Mouse (Mus musculus) right cerebral cortex, adult 18-20 months (tissue): ENCODE data around the gene Ccdc24.

Experiments
- DNase-seq: peaks from one replicate; pipeline ENCODE4 v3.0.0; 2022; ENCODE audit warnings: mixed read lengths

Gene Ccdc24

DNA sequence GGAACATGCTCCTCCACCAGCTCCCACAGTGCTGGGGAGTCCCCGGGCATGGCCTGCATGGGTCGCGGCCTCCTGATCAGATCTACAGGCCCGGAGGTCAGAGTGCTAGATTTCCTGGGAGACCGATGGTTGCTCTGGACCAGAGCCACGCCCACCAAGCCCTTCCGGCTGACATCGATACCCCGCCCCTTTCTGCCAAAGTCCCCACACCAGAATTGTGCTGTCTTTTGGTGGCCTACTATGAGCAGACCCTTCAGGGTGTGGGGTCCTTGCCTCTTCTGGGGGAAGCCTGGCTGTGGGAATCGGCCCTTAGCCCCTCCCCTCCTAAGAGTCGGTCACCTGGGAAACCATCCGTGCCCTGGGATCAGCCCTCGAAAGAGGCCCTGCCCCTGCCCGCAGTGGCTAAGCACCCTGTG, at the start of gene Ccdc24:
Gene Ccdc24, minus strand, starts transcription at position 87 of the 416 bp plus-strand sequence.
- no peak for DNase-seq

DNA sequence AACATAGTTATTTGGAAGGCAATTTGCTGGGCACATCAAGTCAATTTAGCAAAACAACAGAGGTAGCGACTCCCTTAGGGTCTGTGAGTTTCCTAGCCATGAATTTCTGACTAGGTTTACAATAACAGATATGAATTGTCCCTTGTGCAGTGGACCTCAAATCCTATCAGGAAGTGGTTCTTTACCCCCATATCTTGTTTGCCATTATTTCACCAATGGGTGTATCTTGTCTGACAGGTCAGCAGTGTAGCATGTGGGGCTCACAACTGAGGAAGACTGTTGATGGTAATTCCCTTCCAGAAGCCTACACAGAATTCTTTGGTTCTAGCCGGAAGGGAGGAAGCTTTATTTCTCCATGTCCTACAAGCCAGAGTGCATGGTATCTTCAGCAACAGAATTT, 49.0 kb upstream of the Ccdc24 start:
- DNase-seq = no peak

DNA sequence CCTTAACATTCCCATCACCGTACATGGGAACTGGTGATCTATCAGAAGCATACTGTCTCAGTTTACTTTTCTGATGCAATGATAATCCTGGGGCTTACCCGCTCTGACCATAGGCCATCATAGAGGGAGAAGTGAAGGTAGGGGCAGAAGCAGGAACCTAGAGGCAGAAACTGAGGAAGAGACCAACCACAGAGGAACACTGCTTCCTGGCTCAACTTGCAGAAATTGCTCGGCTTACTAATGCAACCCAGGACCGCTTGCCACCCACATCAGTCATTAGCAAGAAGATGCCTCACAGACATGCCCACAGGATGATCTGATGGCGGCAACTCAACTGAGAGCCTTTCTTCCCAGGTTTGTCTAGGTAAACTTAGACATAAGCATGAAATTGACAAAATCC, 46.4 kb upstream of the Ccdc24 start:
- no peak for DNase-seq

DNA sequence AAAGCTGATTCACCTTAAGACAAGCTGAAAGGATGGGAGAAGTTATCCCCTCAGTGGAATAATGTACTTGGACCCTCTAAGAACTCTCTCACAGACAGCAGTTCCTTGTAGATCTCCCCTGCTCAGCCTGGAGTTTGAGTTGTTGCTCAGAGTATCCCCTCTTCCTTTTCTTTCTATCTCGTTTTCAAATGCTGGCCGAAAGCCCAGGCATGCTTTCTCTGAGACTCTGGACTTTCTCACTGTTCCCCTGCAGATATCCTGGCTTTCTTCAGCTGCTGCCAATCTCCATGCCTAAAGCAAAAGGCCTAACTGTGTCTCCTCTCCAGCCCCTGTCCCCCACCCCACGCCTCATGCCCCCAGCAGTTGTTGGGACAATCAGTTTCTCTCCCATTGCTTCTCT, 45.9 kb upstream of the Ccdc24 start:
- DNase-seq = no peak

DNA sequence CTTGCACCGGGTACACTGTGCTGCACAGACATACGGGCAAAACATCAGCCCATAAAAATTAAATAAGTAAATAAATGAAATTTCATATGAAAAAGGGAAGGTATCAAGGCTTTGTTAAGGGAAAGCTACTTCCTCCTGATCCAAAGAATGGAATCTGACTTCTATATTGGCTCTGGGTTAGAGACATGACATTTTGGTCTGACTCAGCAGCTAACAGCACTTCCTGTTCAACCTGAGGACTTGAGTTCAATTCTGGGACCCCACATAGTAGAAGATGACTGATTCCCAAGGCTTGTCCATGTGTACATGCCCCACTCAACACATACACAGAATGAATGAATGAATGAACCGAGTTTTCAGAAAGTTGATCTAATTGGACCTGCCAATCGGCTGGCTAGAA, 45.5 kb upstream of the Ccdc24 start:
- DNase-seq = no peak

DNA sequence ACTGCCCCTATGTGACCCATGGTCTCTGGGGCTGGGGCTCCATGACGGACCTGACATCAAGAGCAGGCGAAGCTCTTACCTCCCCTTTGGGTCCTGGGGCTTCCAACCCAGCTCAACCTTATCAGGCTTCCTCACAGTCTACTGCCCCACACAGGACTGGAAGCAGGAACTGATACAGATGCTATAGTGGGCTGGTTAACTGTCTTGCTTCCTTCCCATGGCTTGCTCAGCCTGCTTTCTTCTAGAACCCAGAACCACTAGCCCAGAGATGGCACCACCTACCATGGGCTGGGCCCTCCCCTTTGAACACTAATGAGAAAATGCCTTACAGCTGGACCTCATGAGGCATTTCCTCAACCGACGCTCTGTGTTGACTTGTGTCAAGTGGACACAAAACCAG, 45.0 kb upstream of the Ccdc24 start:
- no peak for DNase-seq

DNA sequence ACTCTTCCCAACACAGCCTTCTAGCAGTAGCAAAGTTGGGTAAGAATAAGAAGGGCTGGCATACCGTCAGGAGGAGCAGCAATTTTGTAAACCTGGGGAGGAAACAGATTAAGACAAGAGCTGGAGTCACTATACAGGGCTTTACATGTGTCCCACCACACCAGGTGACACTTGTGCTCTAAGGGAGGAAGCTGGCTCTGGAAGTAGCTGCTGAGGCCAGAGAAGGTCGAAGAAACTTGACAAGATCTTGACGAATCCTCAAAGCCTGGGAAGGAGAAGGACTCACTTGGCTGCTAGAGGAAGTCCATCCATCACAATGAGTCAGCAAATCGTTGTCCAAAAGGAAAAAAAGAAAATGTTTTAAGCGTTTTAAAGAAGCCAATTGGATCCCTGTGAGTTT, 44.0 kb upstream of the Ccdc24 start:
- DNase-seq = no peak

DNA sequence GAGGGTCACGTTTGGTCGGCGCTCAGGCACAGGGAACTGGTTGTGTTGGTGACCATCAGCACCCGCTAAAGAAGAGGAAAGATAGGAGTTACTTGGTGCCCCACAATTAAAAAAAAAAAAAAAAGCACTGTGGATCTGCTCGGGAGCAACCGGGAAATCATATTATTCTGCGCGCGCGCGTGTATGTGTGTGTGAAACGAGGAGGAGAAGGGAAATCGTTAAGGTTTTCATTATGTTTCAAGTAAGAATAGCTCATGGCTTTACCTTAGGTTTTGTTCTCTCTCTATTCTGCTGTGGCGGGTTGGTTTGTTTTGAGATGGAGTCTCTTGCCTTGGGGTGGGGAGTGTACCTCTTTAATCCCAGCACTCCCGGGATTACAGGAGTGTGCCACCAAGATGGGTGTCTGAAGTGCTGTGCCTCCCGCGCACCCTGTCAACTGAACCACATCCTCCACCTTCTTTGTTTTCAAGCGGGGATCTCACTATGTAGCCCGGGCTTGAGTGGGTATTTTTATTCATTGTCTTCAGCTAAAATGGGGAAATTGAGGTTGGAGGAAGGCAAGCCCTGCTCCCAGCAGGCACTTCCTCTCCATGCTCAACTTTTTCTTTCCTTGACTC, 43.2 kb upstream of the Ccdc24 start:
- no peak for DNase-seq

DNA sequence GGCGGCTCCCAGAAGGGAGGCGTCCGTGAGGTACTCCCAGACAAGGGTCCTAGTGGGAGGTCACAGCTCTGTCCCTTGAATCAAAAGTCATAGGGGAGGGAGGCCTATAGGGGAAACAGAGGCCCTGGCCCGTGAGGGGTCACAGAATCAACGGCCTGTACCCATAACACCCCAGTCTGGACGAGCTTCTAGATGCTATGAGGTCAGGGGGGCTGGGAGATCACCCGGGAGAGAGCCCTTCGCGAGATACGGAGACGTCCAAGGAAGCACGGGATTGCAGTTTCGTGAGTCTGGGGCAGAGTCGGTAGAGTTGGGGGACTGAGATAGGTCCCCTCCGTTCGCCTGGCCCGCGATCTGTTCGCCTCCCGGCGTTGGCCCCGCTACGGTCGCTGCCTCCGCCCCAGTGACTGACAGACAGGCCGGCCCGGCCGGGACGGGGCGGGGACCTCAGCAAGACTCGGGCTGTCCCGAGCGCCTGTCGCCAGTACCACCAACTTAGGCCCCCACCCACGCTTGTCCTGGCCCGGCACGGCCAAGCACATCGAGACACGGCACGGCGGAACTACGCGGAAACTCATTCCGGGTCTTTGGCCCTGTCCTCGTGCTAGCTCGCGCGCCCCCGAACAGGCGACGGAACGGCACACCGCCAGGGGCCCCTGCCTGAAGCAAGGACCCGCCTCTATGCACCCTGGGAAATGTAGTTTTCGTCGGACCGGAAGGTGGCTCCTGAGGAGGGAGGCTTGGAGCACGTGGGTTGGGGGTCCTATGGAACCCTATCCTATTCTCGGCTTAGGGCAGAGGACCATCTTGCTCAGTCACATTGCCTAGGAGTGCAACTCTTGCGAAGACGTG, 42.5 kb upstream of the Ccdc24 start, which contains the start of gene Ipo13:
Gene Ipo13, minus strand, starts transcription at position 409 of the 852 bp plus-strand sequence.
- DNase-seq = peak; percentile 92

DNA sequence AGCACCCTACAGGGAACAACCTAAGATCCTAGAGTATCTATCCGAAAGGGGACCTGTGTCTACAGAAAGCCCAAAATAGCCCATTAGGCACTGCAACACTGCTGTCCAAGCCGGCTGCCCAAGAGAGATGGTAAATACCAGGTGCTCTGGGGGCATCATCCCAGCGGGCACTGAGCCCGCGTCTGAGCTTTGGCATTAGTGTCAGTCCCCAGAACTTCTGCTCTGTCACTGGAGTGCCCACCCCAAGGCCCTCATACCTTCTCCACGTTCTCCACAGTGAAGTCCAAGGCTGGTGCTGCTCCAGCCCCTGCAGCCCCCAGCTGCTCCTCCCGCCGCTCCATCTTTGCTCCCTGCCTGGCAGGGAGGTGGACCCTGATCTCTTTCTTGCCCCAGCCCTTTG, 41.7 kb upstream of the Ccdc24 start:
- no peak for DNase-seq

DNA sequence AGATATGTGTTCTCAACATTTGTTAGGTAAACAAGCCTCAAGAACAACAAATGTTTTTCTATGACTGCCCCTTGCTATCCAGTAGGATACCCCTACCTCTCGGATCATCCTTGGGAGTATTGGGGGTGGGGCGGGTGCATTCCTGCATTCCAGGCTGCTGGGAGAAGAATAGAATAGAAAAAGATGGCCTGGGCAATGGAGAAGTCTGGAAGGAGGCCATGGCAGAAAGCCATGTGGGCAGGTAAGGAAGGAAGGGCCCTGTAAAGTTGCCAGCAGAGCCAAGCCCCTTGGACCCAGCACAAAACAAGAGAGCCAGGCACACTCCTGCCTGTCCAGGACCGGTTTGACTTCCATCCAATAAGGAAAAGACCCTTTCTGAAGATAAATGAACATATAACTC, 41.1 kb upstream of the Ccdc24 start:
- no peak for DNase-seq

DNA sequence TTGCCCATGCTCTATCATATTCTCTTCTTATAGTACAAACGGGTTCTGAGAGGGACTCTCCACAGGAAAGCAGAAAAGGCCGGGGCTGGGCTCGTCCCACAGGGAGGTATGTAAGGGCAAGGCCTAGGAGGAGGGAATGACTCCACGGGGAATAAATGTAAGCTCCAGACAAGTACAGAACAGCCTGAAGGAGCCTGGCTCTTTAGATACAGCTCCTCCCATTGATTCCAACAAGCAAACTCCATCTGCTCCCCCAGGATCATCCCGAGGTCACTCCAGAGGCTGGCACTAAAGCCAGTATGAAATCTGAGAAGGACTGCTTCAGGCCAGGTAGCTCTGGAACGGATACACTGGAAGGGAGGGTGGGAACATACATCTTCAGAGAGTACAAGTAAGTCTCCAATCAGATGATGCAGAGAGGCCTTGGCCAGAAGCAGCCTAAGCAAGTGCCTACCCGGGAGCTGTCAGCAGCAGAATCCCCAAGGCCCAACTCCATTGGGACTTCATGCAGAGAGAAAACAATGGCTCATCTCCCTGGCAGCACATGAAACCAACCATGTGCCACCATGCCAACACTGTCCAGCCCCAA, 40.4 kb upstream of the Ccdc24 start:
- DNase-seq = no peak

DNA sequence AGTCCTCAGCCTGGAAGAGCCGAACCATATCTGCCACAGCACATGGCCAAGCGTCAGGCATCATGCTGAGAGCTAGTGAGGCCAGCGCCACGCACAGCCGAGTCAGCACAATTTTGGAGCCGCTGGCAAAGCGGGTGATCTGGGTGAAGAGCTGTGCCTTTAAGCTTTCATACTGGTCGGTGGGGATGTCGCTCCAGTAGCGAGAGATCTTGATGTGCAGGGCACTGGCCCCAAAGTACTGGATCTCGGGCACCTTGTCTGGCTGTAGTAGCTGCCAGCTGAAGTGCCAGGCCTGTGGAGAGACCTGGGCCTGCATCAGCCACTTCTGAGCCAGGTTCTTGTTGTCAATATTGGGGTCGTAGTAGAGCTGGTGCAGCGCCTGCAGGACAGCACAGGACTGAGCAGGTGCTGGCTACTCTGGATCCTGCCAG, 39.8 kb upstream of the Ccdc24 start:
- no peak for DNase-seq

DNA sequence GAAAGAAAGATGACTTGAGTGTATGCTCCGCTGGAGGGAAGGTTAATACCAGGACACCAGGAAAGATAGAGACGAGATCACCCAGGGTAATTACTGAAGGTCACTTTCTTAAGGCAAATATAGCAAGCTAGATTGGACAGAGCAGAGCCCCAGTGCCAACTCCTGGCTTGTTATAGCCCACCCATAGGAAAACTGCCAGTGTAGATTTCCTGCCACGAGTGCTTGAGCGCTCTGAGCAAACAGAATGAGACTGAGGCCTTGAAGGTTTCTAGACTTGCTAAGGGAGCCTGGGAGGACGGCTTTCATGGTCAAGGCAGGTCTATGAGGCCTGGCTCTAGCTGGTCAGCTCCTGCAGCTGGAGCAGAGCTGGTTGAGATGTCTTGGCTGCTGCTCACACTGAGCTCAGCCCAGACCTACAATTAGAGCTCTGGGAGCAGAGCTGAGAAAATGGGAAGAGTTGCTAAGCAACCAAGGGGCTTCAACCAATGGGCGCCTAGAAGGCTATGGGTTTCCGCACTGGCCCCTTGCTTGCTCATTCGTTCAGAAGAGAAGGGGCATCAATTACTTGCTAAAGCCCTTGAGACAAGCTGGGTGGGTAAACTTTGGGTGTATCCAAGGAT, 36.6 kb upstream of the Ccdc24 start:
- DNase-seq = no peak

DNA sequence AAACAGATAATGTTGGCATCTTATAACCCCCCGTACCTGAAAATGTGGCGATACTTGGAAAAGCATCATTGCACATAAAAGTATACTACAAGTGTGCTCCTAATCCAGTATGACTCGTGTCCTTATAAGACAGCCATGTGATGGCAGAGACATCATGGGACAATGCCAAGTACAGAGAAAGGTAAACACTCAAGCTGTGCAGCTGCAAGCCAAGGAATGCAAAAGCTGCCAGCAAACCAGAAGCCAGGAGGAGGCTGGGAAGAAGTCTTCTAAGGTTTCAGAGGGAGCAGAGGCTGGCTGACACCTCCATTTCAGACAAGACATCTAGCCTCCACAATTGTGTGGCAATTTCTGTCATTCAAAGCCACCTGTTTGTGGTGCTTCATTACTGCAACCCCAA, 33.8 kb upstream of the Ccdc24 start:
- DNase-seq = no peak

DNA sequence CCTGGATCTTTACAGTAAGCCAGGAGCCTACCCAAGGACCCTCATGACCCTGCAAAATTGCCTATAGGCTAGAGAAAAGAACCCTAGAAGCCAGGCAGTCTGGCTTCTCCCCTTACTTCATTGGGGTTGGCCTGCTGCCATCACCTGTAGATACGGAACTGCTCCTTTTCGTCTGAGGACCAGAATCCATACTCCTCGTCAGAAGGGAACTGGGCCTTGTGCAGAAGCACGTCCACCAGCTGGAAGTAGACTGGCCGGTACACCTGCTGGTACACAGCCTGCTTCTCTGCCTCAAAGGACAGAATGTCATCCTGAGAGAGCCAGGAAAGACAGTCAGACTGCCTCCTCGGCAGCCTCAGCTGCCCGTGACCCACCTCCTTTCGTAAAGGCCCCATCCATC, 32.4 kb upstream of the Ccdc24 start:
- no peak for DNase-seq

DNA sequence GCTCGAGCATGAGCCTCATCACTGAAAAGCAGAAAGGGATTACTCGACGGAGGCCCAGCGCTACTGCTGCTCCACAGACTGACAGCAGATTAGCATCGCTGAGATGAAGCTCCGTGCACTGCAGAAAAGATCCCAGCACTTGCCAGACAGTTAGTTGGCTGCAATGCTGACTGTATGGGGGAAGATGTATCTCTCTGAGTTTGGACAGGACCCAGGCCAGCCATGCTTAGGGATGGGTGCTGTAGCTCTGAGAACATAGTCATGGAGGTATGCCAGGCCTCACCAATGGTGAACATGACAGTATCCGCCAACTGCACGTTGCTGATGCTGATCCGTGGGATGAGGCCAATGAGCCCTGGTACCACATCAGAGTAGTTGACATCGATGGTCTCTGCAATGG, 31.7 kb upstream of the Ccdc24 start:
- DNase-seq = peak; percentile 75

DNA sequence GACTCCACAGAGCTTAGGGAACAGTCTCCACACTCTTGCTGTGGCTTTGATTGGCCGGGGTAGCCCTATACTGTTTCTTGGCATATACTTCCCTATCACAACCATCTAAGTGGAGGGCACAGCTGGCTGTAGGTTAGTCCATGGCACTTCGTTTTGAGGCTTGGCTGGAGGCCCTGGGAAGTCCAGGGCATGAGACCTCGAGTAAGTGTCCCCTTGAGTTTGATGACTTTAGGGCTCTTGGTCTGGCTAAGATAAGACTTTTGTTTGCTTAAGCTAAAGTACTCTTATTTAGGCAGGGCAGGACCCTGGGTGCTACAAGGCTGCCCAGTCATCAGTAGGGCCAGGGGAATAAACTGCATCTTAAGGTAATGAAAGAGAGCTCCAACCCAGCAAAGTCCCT, 25.8 kb upstream of the Ccdc24 start:
- DNase-seq = no peak

DNA sequence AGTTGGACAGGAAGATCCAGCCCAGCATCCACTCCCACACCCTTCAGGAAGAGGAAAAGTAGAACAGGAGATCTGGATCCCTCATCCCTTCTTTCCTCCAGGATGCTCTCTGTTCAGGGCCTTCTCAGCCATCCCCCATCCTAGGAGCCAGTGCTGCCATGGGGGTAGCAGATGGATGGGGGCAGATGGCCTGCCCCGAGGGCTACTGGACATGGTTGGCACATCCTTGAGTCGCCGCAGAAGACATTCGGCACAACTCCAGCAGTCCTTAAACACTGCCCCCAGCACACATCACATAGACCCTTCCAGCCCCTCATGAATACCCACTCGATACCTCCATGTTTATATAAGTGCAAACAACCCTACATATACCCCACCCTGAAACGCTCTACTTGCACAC, 23.7 kb upstream of the Ccdc24 start:
- no peak for DNase-seq

DNA sequence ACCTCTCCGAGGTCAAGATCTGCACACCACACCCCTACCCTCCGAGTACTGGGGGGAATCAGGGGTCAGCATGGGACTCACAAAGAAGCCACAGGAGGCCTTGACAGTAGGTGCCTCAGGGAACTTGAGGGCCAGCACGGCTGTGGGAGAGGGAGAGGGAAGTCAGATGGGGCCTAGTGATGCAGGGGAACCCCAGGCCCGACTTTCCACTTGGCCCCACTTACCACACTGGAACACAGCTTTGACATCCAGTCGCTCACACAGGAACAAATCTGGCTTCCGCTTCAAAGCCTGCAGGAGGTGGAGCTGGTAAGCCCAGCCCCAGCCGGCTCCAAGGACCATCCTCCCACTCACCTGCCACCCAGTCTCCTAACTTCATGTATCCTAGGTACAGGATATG, 23.0 kb upstream of the Ccdc24 start:
- no peak for DNase-seq

DNA sequence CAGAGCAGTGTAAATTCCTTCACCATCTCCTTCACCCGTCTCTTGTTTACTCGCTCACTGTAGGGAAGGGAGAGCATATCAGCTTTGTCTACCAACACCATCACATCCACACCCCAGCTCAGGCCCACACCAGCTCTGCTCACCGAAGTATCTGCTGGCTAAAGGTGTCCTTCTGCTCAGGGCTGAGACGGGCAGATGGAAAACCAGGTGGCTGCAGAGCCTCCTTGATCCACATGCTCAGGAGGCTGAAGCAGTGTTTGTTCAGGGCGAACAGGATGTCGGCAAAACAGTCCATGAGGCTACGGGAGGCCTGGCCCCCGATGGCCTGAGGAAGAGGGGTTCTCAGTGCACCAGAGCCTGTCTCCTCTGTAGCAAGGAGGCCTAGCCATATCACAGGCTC, 22.2 kb upstream of the Ccdc24 start:
- no peak for DNase-seq

DNA sequence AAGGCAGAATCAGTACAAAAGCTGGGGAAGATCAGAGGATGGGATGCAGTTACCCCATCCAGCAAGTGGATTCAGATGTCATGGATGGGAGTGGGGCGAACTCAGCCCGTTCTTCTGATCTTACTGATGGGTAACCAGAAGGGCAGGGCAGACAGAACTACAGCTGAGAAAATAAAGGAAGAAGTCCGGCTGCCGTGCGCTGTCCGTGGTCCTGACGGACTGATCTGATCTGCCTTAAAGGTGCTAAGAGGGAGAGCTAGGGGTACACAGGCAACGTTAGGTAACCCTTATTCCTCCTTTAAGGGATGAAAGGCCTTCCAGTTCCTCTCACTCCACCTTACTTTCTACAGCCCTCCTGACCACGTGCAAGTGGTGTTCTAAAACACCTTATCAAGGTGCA, 21.0 kb upstream of the Ccdc24 start:
- no peak for DNase-seq

DNA sequence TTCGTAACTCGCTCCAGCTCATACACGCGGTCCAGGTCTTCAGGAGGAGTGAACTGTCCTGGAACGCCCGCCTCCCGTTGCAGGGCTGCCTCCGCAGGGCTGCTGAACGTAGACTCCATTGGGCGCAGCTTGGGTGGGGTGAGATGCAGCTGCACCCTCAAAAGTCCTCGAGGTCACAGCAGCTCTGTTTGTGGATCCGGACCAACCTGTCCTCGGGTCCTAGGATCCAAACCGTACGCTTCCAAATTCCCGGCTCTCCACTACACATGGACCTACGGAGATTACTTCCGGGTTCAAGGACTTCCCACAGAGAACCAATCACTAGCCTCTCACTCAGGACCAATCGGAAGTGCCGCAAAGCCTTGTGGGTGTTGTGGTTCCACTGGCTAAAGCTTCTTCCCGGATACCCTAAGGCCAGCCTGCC, 19.4 kb upstream of the Ccdc24 start, which contains the start of gene Dph2:
Gene Dph2, minus strand, starts transcription at position 295 of the 424 bp plus-strand sequence.
- peak; percentile 93 for DNase-seq

DNA sequence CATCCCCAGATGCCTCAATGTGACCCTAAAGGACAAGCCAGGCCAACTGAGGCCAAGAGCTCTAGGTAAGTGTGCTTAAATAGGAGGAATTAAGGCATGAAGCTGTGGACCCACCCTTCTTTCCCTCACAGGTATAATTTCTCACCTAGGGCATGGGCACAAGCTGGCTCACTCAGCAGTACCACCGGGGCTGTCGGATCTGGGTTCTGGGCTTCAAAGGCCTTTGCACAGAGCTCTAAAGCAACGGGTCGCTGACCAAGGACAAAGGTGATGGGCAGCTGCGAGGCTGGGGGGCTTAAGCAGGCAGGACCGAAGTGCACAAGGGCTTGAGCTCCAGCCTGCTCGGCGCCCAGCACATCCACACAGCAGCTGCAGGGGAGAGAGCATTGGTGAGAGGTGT, 18.4 kb upstream of the Ccdc24 start:
- no peak for DNase-seq
